Mouse (Mus musculus): ENCODE results near the gene Gm18596.
"Not testable (repeated sequence)": the region's sequence is repeated elsewhere in the genome, so short reads cannot be mapped to it uniquely, and the experiment has no call there.

The Gm18596 gene

DNA sequence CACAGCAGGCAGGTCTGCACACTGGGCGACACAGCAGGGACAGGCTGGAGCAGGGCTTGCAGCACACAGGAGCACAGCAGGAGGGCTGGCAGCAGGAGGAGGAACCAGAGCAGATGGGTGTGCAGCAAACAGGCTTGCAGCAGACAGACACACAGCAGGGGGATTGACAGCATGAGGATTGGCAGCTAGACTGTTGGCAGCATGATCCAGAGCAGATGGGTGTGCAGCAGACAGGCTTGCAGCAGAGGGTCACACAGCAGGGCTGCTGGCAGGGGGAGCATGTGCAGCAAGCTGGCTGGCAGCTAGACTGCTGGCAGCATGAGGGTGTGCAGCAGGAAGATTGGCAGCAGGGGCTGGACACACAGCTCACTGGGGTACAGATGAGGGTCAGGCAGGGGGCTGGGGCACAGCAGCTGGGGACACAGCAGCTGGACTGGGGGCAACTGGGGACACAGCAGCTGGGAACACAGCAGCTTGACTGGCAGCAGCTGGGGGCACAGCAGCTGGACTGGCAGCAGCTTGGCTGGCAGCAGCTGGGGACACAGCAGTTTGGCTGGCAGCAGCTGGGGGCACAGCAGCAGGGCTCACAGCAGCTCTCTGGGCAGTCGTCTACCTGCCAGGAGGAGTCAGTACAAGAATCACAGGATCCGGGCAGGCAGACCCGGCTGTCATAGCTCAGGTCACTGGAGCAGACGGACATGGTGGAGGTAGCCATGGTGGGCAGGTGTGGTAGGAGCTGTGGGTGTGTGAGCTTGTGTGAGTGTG is at the start of gene Gm18596:
Gene Gm18596, minus strand, starts transcription at position 715 of the 765 bp plus-strand sequence.
- not testable (repeated sequence) for DNase-seq (ENCODE audit: low spot score)

DNA sequence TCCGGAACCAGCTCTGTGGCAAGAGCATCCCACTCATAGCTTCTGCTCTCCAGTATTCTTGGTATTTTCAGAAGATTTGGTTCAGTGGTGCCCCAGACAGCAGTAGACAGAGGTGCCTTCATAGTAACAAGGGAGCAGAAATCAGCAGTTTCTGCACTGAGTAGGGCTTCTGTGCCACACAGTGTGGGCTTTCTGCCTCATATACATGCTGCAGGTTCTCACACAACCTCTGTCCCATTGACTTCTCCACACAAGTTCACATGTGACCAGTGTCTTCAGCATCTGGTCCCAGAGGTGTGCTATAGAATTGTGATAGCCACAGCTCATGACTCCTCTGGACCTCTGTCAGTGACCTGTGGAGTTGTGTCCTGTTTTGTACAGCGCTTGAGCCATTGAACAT is 46.2 kb upstream of the Gm18596 start:
- DNase-seq (ENCODE audit: low spot score) = no peak

DNA sequence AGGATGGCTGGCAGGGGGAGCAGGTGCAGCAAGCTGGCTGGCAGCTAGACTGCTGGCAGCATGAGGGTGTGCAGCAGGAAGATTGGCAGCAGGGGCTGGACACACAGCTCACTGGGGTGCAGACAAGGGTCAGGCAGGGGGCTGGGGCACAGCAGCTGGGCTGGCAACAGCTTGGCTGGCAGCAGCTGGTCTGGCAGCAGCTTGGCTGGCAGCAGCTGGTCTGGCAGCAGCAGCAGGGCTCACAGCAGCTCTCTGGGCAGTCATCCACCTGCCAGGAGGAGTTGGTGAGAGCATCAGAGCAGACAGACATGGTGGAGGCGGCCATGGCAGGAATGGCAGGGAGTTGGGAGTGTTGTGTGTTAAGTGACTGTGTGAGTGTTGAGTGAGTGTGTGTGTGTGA is 45.4 kb upstream of the Gm18596 start, which contains the start of gene Gm7137:
Gene Gm7137, minus strand, starts transcription at position 325 of the 400 bp plus-strand sequence.
- DNase-seq (ENCODE audit: low spot score) = not testable (repeated sequence)

DNA sequence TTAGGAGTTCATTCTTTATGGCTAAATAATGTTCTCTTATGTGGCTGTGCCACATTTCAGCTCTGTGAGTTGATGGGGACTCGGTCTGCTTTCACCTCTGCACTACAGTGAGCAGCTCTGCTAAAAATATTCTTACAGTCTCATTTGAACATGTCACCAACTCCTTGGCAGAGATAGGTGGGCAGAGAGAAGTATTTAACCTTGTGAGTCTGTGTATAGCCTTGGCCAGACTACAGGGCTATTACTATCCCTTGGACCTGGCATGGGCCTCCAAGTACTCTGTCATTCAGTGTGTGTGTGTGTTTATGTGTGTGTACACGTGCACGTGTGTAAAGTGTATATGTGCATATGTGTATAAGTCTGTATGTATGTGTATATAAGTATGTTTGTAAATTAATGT is 41.0 kb upstream of the Gm18596 start:
- not testable (repeated sequence) for DNase-seq (ENCODE audit: low spot score)

- DNase-seq (ENCODE audit: low spot score) = not testable (repeated sequence)
Measured at GRCm38 (mm10) chr10:77782442-77782841, 40.0 kb upstream of the Gm18596 start, which contains the start of gene Gm3250. Gm3250 (minus strand) TSS chr10:77782542.

- DNase-seq (ENCODE audit: low spot score) = not testable (repeated sequence)
Measured at GRCm38 (mm10) chr10:77776844-77777243, 34.4 kb upstream of the Gm18596 start, which contains the start of gene Gm7138. Gm7138 (minus strand) TSS chr10:77776944.

GRCm38 (mm10) chr10:77772142-77772541 is 29.7 kb upstream of the Gm18596 start:
- not testable (repeated sequence) for DNase-seq (ENCODE audit: low spot score)

DNA sequence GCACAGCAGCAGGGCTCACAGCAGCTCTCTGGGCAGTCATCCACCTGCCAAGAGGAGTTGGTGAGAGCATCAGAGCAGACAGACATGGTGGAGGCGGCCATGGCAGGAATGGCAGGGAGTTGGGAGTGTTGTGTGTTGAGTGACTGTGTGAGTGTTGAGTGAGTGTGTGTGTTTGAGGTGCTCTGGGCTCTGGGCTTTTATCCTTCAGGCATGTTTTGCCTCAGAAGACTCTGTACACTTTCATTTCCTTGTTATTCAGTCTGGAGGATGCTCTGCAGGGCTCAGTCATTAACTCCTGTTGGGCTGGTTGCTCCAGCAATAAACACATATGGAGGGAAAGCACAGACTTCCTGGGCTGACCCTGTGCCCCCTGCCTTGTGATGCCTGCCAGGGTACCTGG is 28.8 kb upstream of the Gm18596 start, which contains the start of gene Gm3238:
Gene Gm3238, minus strand, starts transcription at position 101 of the 400 bp plus-strand sequence.
- DNase-seq (ENCODE audit: low spot score) = not testable (repeated sequence)

DNA sequence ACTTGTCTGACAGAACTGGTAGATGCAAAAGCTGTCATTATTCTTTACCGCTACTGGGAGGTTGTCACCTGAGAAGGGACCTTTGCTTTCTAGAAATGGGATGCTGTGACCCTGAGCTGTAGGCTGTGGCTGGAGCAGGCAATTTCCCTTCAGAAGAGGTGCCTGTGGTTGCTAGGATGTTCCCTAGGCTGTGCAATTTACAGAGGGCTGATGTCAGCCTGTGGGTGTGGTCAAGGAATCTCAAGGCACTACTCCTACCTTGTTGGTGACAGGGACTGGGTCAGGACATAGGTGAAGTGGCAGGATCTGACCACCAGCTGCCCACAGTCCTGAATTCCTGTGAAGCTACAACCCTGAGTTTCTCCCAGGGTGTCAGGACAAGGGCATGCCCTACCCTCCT is 27.3 kb upstream of the Gm18596 start:
- no peak for DNase-seq (ENCODE audit: low spot score)

GRCm38 (mm10) chr10:77759582-77759981 is 17.1 kb upstream of the Gm18596 start, which contains the start of gene Gm3233:
Gm3233 (minus strand) TSS chr10:77759682.
- DNase-seq (ENCODE audit: low spot score) = not testable (repeated sequence)

DNA sequence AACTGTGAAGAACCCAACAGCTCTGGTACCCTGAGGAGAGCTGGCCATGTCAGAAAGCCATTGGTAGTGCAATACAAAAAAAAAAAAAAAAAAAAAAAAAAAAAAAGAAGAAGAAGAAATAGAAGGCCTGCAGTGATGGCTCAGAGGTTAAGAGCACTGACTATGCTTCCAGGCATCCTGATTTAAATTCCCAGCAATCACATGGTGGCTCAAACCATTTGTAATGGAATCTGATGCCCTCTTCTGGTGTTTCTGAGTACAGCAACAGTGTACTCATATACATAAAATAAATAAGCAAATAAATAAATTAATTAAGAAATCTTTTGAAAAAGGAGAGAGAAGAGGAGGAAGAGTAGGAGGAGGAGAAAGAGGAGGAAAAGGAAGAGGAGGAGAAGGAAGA is 11.0 kb upstream of the Gm18596 start:
- DNase-seq (ENCODE audit: low spot score) = no peak

GRCm38 (mm10) chr10:77752312-77752711 is 9.9 kb upstream of the Gm18596 start:
- DNase-seq (ENCODE audit: low spot score) = not testable (repeated sequence)

GRCm38 (mm10) chr10:77751254-77751653 is 8.8 kb upstream of the Gm18596 start, which contains the start of gene Gm9736:
Gm9736 (minus strand) TSS chr10:77751354.
- not testable (repeated sequence) for DNase-seq (ENCODE audit: low spot score)

GRCm38 (mm10) chr10:77750686-77751085 is 8.2 kb upstream of the Gm18596 start:
- DNase-seq (ENCODE audit: low spot score) = not testable (repeated sequence)

DNA sequence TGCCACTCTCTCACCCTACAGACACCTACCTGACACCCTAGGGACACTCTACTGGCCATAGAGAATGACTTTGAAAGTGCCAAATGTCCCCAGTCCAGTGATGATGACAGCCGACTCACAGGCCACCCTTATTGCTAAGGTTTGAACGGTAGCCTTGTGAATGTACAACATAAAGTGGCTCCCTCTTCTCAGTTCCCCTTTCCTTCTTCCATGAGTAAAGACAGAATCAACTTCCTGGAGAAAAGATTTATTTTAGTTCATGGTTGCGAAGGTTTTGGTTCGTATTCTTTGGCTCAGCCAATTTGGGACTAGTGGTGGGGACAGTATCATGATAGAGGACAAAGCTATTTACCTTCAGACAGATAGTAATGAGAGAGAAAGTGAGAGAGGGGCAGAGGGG is 3.5 kb downstream of the Gm18596 start:
- no peak for DNase-seq (ENCODE audit: low spot score)

DNA sequence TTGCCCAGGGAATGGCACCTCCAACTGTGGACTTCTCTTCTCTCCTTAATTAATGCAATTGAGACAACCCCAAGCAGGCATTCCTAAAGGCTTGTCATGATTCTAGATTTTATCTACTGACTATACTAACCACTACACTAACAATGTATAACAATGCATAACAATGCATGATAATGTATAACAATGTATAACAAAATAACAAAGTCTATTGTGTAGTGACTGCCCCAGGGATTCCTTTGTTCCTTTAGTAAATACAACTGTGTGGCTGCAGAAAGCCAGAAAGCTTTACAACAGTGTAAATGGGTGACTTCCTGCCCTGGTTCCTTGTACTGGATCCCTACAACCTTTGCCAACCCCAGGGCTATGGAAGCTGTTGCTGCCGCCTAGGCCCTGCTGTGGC is 6.5 kb downstream of the Gm18596 start:
- no peak for DNase-seq (ENCODE audit: low spot score)

DNA sequence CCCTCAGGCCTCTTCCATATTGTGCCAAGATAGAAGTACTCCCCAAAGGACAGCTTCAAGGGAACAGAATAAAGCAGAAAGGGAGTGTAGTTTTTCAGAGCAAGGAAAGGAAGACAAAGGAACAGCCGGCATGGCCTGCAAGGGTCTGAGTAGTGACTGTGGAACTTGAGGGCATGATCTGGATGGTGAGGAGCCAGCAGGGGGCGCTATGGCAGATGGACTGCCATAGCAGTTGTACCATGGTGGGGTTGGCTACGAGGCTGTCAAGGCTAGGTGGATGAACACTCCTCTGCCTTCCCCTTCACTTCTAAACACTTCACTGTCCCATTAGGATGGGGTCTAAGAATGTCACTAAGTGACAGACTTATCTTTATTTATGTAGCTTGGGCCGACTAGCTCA is 13.2 kb downstream of the Gm18596 start:
- DNase-seq (ENCODE audit: low spot score) = no peak

DNA sequence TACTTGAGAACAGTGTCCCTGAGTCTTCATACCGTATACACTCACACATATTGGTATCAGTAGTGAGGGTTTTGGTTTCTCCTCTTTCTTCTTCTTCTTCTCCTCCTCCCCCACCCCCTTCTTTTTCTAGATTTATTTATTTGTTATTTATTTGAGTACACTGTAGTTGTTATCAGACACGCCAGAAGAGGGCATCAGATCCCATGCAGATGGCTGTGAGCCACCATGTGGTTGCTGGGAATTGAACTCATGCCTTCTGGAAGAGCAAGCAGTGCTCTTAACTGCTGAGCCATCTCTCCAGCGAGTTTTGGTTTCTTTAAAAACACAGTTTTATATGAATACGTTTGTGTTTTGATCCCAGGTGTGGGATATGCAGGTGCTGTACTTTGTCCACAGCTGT is 14.2 kb downstream of the Gm18596 start:
- no peak for DNase-seq (ENCODE audit: low spot score)

DNA sequence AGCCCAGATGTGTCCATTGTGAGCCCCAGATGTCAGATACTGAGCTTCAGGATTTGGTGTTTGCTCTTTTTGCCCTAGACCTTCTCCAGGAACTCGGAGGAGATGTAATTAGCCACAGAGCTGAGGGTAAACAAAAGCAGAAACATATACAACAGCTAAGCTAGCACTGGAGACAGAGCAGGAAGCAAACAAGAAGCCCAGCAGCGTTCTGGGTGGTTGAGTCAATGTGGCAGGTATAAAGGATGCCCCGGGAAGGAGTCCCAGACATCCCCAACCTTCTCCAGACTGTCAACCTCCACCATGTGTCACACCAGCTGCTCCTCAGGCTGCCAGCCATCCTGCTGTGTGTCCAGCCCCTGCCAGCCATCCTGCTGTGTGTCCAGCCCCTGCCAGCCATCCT is 16.3 kb downstream of the Gm18596 start, which contains the start of gene Gm10100:
Gene Gm10100, plus strand, starts transcription at position 301 of the 400 bp plus-strand sequence.
- DNase-seq (ENCODE audit: low spot score) = no peak

GRCm38 (mm10) chr10:77724855-77725254 is 17.6 kb downstream of the Gm18596 start:
- no peak for DNase-seq (ENCODE audit: low spot score)

GRCm38 (mm10) chr10:77720299-77720698 is 22.1 kb downstream of the Gm18596 start, which contains the start of gene Krtap12-1:
Krtap12-1 (plus strand) TSS chr10:77720599.
- DNase-seq (ENCODE audit: low spot score) = not testable (repeated sequence)

- DNase-seq (ENCODE audit: low spot score) = no peak
Measured at GRCm38 (mm10) chr10:77715507-77715906, 26.9 kb downstream of the Gm18596 start, which contains the start of gene Gm10142. Gm10142 (plus strand) TSS chr10:77715807.

GRCm38 (mm10) chr10:77713734-77714133 is 28.7 kb downstream of the Gm18596 start:
- no peak for DNase-seq (ENCODE audit: low spot score)

Data from urinary bladder, postnatal 10 days (tissue).